Mouse (Mus musculus): ENCODE measurements around the gene Rassf5.

DNA sequence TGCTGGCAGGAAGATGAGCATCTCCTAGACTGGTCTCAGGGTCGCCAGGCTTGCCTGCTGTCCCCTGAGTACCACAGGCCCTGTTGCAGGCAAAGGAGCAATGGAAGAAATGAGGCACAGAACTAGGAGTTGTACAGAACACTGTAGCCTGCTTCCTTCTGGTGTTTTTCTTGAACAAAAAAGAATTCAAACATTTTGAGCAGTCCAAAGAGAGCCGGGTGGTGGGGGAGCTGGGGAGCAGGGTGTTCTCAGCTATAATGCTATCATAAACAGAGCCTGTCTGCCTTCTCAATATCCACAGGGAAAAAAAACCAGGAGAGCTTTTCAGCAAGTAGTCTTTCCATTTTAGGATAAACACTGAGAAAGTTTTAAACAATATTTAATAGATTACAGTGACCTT, 49.0 kb downstream of the Rassf5 start:
- TF ChIP-seq POLR2A (IDR thresholded peaks at IDR 0.05; ENCODE audit: control insufficient read depth, extremely low read depth, insufficient read depth, low read length, poor library complexity): no peak
- no peak for TF ChIP-seq CTCF (IDR thresholded peaks at IDR 0.05; ENCODE audit: borderline replicate concordance, control insufficient read depth, extremely low read depth, insufficient read depth, low read length, poor library complexity)
